Mouse (Mus musculus) liver, adult (tissue): ENCODE results near the gene Ubl5.

Experiments used
- GATA4 ChIP-seq: IDR thresholded peaks from 2 replicates; pipeline ENCODE4 v1.6.1; 2014; ENCODE audit warnings: mild to moderate bottlenecking, low read length; ENCODE audit not compliant: insufficient replicate concordance

Ubl5 gene

DNA sequence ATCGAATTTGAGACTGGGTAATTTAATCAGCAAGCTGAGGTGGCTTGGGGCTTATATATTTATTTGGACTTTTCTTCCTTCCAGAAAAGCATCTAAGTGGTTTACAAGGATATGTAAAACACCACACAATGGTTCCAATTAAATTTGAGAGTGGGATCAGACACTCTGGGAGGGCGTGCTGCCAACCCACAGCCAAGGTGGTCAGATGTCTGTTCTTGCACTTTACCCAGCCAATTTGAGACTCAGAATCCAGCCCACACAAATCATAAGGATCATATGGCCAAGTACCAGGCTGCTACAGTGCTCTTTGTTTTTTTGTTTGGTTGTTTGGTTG, 39.7 kb downstream of the Ubl5 start:
- TF ChIP-seq GATA4 = no peak

DNA sequence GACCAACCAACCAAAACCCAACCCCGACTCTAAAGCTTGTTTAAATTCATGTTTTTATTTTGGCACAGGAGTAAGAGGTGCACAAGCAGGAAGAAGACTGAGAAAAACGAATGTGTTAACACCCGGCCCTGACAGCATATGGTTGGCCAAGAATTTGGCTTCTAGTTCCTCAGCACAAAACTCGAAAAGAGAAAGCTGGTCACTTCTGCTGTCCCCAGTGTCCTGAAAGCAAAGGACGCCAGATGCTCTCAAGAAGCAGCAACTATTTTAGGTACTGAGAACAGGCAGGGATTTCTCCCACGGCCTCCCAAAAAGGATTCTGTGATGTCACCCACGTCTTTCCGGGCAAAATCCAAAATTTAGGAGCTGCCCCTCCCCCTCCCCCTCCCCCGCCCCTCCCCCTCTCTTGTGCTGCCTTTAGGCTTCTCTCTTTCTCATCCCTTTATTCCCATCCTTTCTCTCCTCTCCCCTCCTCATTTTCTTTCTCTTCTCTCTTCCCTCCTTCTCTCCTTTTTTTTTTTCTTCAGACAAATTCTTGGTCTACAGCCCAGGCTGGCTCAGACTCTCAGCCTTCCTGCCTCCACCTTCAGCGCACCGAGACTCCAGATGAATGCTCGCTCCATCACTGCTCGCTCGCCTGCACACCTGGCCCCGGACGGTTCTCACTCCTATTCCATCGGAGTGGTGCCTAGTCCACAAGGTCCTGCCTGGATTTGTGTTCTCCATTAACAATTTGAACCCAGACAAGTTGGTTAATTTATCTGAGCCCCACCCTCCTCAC, 42.6 kb downstream of the Ubl5 start:
- no peak for TF ChIP-seq GATA4

DNA sequence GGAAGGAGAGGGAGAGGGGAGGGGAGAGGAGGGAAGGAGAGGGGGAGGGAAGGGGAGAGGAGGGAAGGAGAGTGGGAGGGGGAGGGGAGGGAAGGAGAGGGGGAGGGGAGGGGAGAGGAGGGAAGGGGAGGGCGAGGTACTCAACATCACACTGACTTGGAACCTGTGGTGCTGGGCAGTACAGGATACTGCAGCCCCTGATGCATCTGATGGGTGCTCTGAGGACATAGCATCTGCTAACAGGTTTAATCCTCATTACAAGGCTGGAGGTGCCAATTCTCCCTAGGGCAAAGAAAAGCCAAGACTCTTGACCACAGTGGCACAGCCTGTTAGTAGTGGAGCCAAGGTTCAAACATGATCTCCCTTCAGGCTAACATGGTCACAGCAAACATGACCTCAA, 46.7 kb downstream of the Ubl5 start:
- TF ChIP-seq GATA4 = no peak

DNA sequence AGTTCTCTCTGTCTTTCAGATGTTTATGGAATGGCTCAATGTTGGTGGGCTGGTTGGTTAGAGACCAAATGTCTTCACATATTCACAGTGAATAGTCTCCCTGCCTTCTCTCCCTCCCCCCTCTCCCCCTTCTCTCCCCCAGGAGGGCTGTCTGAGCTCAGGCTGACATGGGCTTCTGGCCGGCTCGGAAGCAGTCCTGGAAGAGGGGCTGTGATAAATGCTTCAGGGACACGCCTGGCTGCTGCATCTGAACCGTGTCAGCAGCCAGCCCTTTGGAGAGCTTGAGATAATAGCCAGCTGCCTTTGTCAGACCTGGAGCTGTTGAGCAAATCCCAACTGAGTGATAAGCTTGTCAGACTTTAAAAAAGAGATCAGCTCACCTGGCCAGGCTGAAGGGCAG, 47.2 kb downstream of the Ubl5 start:
- no peak for TF ChIP-seq GATA4

DNA sequence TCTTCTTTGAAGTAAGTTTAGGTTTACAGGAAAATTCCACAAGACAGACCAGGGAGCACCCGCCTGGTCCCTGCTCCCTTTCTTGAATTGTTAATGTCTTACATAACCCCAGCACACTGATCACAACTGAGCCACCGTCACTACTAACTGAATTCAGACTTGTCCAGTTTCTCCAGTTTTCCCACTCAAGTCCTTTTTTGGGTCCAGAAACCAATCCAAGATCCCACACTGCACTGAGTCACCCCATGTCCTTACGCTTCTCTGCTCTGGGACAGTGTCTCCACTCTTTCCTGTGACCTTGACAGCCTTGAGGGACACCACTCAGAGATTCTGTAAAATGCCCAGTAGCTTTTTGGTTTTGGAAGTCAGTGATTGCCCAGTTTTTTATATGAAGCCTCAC, 50.2 kb downstream of the Ubl5 start:
- TF ChIP-seq GATA4 = no peak

DNA sequence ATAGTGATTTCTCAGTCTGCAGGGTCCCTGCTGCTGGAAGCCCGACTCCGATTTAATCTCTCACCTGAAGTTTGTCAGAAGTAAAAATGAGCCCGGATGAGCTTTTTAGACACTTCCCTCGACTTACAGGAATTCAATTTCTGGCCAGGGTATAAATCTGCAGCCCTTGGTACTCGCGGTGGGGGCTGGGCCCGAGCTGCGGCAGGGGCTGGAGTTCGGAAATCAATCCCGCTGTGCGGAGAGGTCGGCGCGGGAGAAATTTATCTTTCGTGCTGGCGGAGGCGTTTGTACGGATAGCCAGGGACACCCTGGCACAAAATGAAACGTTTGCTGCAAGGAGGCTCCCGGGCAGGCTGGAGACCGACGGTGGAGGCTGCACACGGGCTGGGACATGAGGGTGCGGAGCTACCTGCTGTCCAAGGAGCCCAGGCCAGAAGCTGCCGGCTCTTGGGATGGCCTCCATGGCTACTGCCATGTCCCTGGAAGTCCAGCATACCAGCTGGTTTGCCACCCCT, 52.1 kb downstream of the Ubl5 start:
- TF ChIP-seq GATA4 = no peak

DNA sequence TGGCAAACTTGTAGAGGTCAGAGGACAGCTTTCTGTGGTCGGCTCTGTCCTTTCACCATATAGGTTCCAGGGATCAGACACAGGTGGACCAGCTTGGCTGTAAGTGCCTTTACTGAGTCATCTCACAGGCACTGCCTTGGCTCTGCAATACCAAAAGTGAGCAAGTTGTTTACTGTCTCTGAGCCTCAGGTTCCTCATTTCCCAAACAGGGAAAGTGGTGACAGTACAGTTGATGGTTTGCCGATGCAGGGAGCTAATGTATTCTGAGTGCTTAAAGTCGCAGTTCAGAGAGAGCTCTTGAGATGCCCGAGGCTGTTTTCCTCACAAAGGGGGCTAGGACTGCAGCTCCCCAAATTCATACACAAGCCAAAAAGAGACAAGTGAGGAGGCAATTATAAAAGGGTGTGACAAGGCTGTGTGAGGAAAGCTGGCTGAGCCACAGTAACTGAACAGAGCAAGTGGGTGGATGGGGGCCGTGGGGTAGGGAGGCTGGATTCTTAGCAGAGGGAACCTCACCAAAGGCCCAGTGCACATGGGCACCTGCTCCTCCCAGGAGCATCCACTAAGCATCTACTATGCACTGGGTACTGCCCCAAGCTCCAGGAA, 53.5 kb downstream of the Ubl5 start:
- no peak for TF ChIP-seq GATA4
